Mouse (Mus musculus) heart, postnatal 0 days (tissue): ENCODE data around the gene Ces1h. TPM values are rescaled to one million over a fixed set of nuclear protein-coding genes. Genes with fewer than 3 reads are reported as not detected.
"Not testable (repeated sequence)": the region's sequence is repeated elsewhere in the genome, so short reads cannot be mapped to it uniquely, and the experiment has no call there.

Experiments used
- ATAC-seq: fragments of 200-750 bp; cut with Nextera tagmentation; 2 replicates; pipeline ENCODE4 v1.8.0; 2017; ENCODE audit warnings: low read depth, moderate number of reproducible peaks, moderate library complexity; ENCODE audit not compliant: insufficient read depth
- DNase-seq: peaks from one replicate; pipeline ENCODE4 v3.0.0-alpha.2; 2016; ENCODE audit warnings: low spot score
- H3K27ac ChIP-seq: fragments of 300-500 bp; sonication (generic); 2 replicates; pipeline ENCODE4 v1.5.1; 2014; ENCODE audit warnings: low read depth, mild to moderate bottlenecking
- H3K27me3 ChIP-seq: fragments of 300-500 bp; sonication (generic); 2 replicates; pipeline ENCODE4 v1.6.1; 2014; ENCODE audit warnings: low read length, mixed read lengths; ENCODE audit not compliant: control insufficient read depth, insufficient read depth
- H3K36me3 ChIP-seq: fragments of 300-500 bp; sonication (generic); replicated peaks from 2 replicates; pipeline ENCODE4 v1.6.1; 2014; ENCODE audit warnings: low read length, mixed read lengths; ENCODE audit not compliant: control insufficient read depth, insufficient read depth
- H3K4me1 ChIP-seq: fragments of 300-500 bp; sonication (generic); 2 replicates; pipeline ENCODE4 v1.6.1; 2014; ENCODE audit warnings: antibody characterized with exemption; ENCODE audit not compliant: control insufficient read depth, insufficient read depth
- H3K4me2 ChIP-seq: fragments of 300-500 bp; sonication (generic); 2 replicates; pipeline ENCODE4 v1.6.1; 2014; ENCODE audit warnings: low read depth, mild to moderate bottlenecking, low read length, moderate library complexity
- H3K4me3 ChIP-seq: fragments of 300-500 bp; sonication (generic); 2 replicates; pipeline ENCODE4 v1.5.1; 2014; ENCODE audit warnings: low read depth, low read length
- H3K9ac ChIP-seq: fragments of 300-500 bp; sonication (generic); replicated peaks from 2 replicates; pipeline ENCODE4 v1.6.1; 2014; ENCODE audit warnings: low read depth, low read length, mixed read lengths
- H3K9me3 ChIP-seq: fragments of 300-500 bp; sonication (generic); replicated peaks from 2 replicates; pipeline ENCODE4 v1.6.1; 2016; ENCODE audit warnings: low read length; ENCODE audit not compliant: control insufficient read depth
- CTCF ChIP-seq: IDR thresholded peaks from 2 replicates; pipeline ENCODE4 v1.5.1; 2016; ENCODE audit warnings: antibody characterized with exemption, control low read depth, low read depth
- EP300 ChIP-seq: IDR thresholded peaks from 2 replicates; pipeline ENCODE4 v1.6.1; 2016; ENCODE audit warnings: antibody characterized with exemption, low read depth
- WGBS: fragments of 180-500 bp; shearing (Covaris S2); extraction: QIAGEN DNeasy Blood & Tissue Kit; methylation state at CpG from one replicate; pipeline ENCODE4 v1.1.7; 2014; 5-methylcytosine and 5-hydroxymethylcytosine counted together
- polyA plus RNA-seq: library from polyadenylated mRNA; unstranded; fragments of >200 nt; fragmentation: Nextera tagmentation; extraction: Ambion mirVana; gene quantifications from 2 replicates; pipeline ENCODE4 v1.2.1, GENCODE M21; 2015
- total RNA-seq: library from RNA; depleted of rRNA; stranded (reverse); fragments of >200 nt; gene quantifications from 2 replicates; pipeline ENCODE4 v1.2.3, GENCODE M21; 2014; ENCODE audit warnings: low replicate concordance; rRNA removed

The Ces1h gene
- total RNA-seq, result not detected in 2 replicates
- not detected in 2 replicates for polyA plus RNA-seq

- no peaks in the 10 kb centered on the region for H3K9me3 ChIP-seq
Measured at GRCm38 (mm10) chr8:93379625-93380024, at the start of gene Ces1h. Gene Ces1h (minus strand): TSS chr8:93379725.

GRCm38 (mm10) chr8:93427195-93427594 is 47.7 kb upstream of the Ces1h start:
- Histone ChIP-seq H3K4me2 (no peak overlapping the region), H3K4me1 (no peaks in the 10 kb centered on the region), H3K4me3 (no peak overlapping the region), H3K27ac (no peak overlapping the region), H3K9me3 (no peaks in the 10 kb centered on the region), H3K27me3 (no peaks in the 10 kb centered on the region), H3K36me3 (no peaks in the 10 kb centered on the region), H3K9ac (no peak overlapping the region)
- no peak for ATAC-seq
- 82% methylated on average over 16 of the region's 16 CpGs for WGBS
- no peak for TF ChIP-seq CTCF
- TF ChIP-seq EP300, result no peak
- no peak for DNase-seq

More at GRCm38 (mm10) chr8:93379625-93380024, at the start of gene Ces1h:
- no peak for DNase-seq
- no peak for TF ChIP-seq EP300
- no peak for TF ChIP-seq CTCF
- no peak for ATAC-seq
- Histone ChIP-seq H3K4me1 (no peaks in the 10 kb centered on the region), H3K4me2 (no peak within 1 kb of the TSS), H3K4me3 (no peak within 1 kb of the TSS), H3K9ac (no peak within 1 kb of the TSS), H3K36me3 (no peaks in the 10 kb centered on the region), H3K27ac (no peak within 1 kb of the TSS), H3K27me3 (no peaks in the 10 kb centered on the region)
- WGBS, result 81% methylated on average over 4 of the region's 4 CpGs

GRCm38 (mm10) chr8:93415387-93415786 is 35.9 kb upstream of the Ces1h start:
- Histone ChIP-seq H3K4me2 (no peak overlapping the region), H3K36me3 (no peaks in the 10 kb centered on the region), H3K27me3 (0 out of 2 replicates have a peak, but pooled peaks cover 3% of the 10 kb centered on the region), H3K9ac (no peak overlapping the region), H3K27ac (no peak overlapping the region), H3K4me1 (no peaks in the 10 kb centered on the region), H3K4me3 (no peak overlapping the region), H3K9me3 (no peaks in the 10 kb centered on the region)
- no peak for ATAC-seq
- no peak for DNase-seq
- TF ChIP-seq EP300, result no peak
- TF ChIP-seq CTCF, result no peak
- WGBS, result 67% methylated on average over 4 of the region's 4 CpGs

DNA sequence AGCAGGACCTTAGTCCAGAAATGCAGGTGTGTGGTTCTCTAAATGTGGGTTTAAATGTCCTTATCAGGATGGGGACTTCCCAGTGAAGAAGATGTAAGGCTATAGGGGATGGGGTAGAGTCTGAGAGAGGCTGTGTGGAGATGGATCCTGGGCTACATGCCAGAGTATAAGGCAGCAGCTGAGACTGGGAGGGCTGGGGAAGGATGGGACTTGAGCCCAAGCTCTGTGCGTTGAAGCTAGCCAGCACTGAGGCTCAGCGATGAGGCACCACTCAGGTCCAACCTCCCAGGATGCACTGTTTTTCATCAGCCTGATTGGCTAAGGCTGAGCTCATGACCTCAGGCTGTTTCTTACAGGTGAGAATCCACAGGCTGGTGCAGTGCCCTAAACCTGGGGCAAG is 29.3 kb upstream of the Ces1h start:
- Histone ChIP-seq H3K27me3 (no peaks in the 10 kb centered on the region), H3K9ac (no peak overlapping the region), H3K4me1 (no peaks in the 10 kb centered on the region), H3K4me3 (no peak overlapping the region), H3K4me2 (no peak overlapping the region), H3K9me3 (no peaks in the 10 kb centered on the region), H3K36me3 (no peaks in the 10 kb centered on the region), H3K27ac (no peak overlapping the region)
- TF ChIP-seq EP300 (no peak), CTCF (no peak)
- ATAC-seq, result no peak
- WGBS, result 79% methylated on average over 2 of the region's 2 CpGs
- no peak for DNase-seq

- no peak for DNase-seq
- no peak for ATAC-seq
Measured at GRCm38 (mm10) chr8:93399698-93400097, 20.2 kb upstream of the Ces1h start.

DNA sequence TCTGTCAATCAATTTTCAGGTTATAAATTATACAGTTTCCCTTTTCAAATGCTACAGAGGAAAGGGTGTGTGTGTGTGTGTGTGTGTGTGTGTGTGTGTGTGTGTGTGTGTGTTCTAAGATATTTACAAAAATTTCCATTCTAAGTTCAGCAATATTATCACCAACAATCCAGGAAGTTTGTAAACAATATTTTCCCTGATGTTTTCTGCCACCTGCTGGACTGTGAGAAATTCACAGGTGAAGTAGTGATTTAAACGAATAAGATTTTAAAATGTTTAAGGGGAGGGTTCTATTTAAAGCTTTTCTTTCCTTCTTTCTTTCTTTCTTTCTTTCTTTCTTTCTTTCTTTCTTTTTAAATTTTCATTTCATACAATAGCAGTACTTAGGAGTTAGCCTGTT is 18.5 kb upstream of the Ces1h start:
- H3K4me1 ChIP-seq, result 0 out of 2 replicates have a peak, but pooled peaks cover 4% of the 10 kb centered on the region
- TF ChIP-seq CTCF (peak; percentile 50), EP300 (no peak)
- WGBS, result 23% methylated on average over 1 of the region's 1 CpGs
- no peak overlapping the region for H3K9ac ChIP-seq
- H3K27ac ChIP-seq, result no peak overlapping the region
- peak; percentile 10 for DNase-seq
- no peak overlapping the region for H3K4me2 ChIP-seq
- no peaks in the 10 kb centered on the region for H3K9me3 ChIP-seq
- H3K36me3 ChIP-seq, result no peaks in the 10 kb centered on the region
- no peak for ATAC-seq
- no peak overlapping the region for H3K4me3 ChIP-seq
- no peaks in the 10 kb centered on the region for H3K27me3 ChIP-seq

More at GRCm38 (mm10) chr8:93399698-93400097, 20.2 kb upstream of the Ces1h start:
- Histone ChIP-seq H3K4me2 (no peak overlapping the region), H3K36me3 (no peaks in the 10 kb centered on the region), H3K27ac (no peak overlapping the region), H3K4me3 (no peak overlapping the region), H3K9ac (no peak overlapping the region), H3K4me1 (no peaks in the 10 kb centered on the region), H3K27me3 (no peaks in the 10 kb centered on the region), H3K9me3 (no peaks in the 10 kb centered on the region)
- no peak for TF ChIP-seq EP300
- 59% methylated on average over 2 of the region's 2 CpGs for WGBS

- DNase-seq, H3K27me3 ChIP-seq: not testable (repeated sequence)
Measured at GRCm38 (mm10) chr8:93394079-93394619, 14.6 kb upstream of the Ces1h start.

More at GRCm38 (mm10) chr8:93394079-93394619, 14.6 kb upstream of the Ces1h start:
- H3K9ac ChIP-seq, H3K4me3 ChIP-seq, H3K36me3 ChIP-seq, ATAC-seq, H3K4me1 ChIP-seq, H3K27ac ChIP-seq, H3K4me2 ChIP-seq, H3K9me3 ChIP-seq: not testable (repeated sequence)
- 40% methylated on average over 8 of the region's 8 CpGs for WGBS
